Mouse (Mus musculus): Measurements from ENCODE around the gene Mthfd1. TPM values are rescaled to one million over a fixed set of nuclear protein-coding genes. Genes with fewer than 3 reads are reported as not detected.

The Mthfd1 gene
- total and polyA plus RNA-seq, 3 experiments, result 16.9 to 30.2 (median 27.4) TPM

DNA sequence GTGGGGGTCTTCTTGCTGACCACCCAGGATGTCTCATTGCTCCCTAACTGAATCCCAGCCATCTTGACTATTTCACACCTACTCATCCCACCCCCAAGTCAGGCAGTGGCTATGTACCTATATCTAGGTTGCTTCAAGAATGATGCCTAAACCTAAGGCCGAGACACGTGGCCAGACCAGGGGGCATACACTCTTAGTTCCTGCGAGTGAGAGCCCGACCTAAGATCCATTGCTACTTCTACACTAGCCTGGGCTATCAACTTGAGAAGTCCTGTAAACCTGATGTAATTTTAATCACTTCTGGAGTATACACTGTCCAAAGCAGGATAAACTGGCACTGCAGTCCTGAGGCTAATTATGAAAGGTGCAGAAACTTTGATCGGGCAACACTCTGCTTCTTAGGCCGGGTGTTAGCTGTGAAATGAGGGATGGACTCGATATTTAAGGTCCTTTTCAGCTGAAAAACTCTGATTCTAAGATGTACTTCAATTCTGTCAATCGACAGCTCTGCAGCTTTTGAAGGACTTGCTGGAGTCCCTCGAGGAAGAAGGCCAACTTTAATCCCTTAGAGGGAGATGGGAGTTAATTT is 113.2 kb downstream of the Mthfd1 start:
- H3K27me3 ChIP-seq (ENCODE audit: control insufficient read depth, insufficient read depth, low read length), result no peaks in the 10 kb centered on the region
- H3K27ac ChIP-seq, result peak overlapping the region; percentile 99; the same call in 1 of the 2 replicates
- peak overlapping the region; percentile 93 for H3K9ac ChIP-seq (ENCODE audit: low read depth, low read length)
- 25% methylated on average over 9 of the region's 9 CpGs for WGBS
- no peak for DNase-seq
- peaks cover 2% of the 10 kb centered on the region for H3K36me3 ChIP-seq (ENCODE audit: control insufficient read depth, insufficient read depth, low read length)
- no peak for TF ChIP-seq POLR2A (IDR thresholded peaks at IDR 0.05; ENCODE audit: insufficient read depth, low read depth, low read length)
- TF ChIP-seq CTCF (IDR thresholded peaks at IDR 0.05), result no peak
- no peak for TF ChIP-seq EP300 (IDR thresholded peaks at IDR 0.05; ENCODE audit: insufficient read depth, low read depth, low read length)
- intact Hi-C loops (cut with DNase I), result no loop called here
- H3K4me1 ChIP-seq (ENCODE audit: control insufficient read depth, insufficient read depth, low read length), result peaks cover 14% of the 10 kb centered on the region
- peaks cover 1% of the 10 kb centered on the region; the same call in 1 of the 2 replicates for H3K79me2 ChIP-seq (replicated peaks; ENCODE audit: control insufficient read depth, insufficient read depth, low read length)
- H3K4me3 ChIP-seq, result peak overlapping the region; percentile 65

DNA sequence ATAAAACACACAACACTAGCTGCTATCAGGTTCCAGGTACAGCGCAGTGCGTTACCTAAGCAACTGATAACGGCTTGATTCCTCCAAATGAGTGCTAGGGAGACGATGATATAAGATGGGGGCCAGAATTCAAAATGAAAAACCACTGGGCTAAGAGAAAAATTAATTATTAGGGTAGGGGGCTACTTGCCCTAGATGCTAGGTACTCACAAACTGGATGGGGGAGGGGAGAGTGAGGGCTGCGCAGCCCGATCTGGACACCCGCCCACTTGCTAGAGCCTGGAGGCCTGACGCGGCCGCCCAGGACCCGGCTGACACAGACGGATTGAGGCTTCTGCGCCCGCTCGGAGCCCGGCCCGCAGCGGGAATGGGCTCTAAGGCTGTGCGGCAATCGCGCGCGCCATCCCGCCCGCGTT is 113.7 kb downstream of the Mthfd1 start:
- Histone ChIP-seq H3K4me1 (ENCODE audit: control insufficient read depth, insufficient read depth, low read length) (peaks cover 14% of the 10 kb centered on the region), H3K79me2 (replicated peaks; ENCODE audit: control insufficient read depth, insufficient read depth, low read length) (peaks cover 1% of the 10 kb centered on the region; the same call in 1 of the 2 replicates), H3K4me3 (peak overlapping the region; percentile 65), H3K27ac (peak overlapping the region; percentile 99), H3K9ac (ENCODE audit: low read depth, low read length) (peak overlapping the region; percentile 93), H3K36me3 (ENCODE audit: control insufficient read depth, insufficient read depth, low read length) (peaks cover 2% of the 10 kb centered on the region), H3K27me3 (ENCODE audit: control insufficient read depth, insufficient read depth, low read length) (no peaks in the 10 kb centered on the region)
- intact Hi-C loops (cut with DNase I), result no loop called here
- no peak for DNase-seq
- WGBS, result 2% methylated on average over 26 of the region's 26 CpGs
- no peak for TF ChIP-seq POLR2A (IDR thresholded peaks at IDR 0.05; ENCODE audit: insufficient read depth, low read depth, low read length)
- TF ChIP-seq CTCF (IDR thresholded peaks at IDR 0.05), result no peak

Other genes with a start within 250 kb of the Mthfd1 start
- not detected for gene Esr2, start 78.0 kb upstream of the Mthfd1 start, total RNA-seq (2021)
- 0.06 and 0.18 TPM in 2 replicates for gene Esr2, start 78.0 kb upstream of the Mthfd1 start, polyA plus RNA-seq (2012; rRNA removed)
- not detected for gene Tex21, start 8.6 kb upstream of the Mthfd1 start, total RNA-seq (2021)
- not detected in 2 replicates for gene Tex21, start 8.6 kb upstream of the Mthfd1 start, polyA plus RNA-seq (2012; rRNA removed)
- 1 to 10 TPM; 1.0 to 1.7 TPM for gene Akap5, start 69.6 kb downstream of the Mthfd1 start, total RNA-seq (2021)
- 1.1 and 2.3 TPM in 2 replicates for gene Akap5, start 69.6 kb downstream of the Mthfd1 start, polyA plus RNA-seq (2012; rRNA removed)
- gene Zbtb25, start 114.3 kb downstream of the Mthfd1 start, total RNA-seq (2021), result 1 to 10 TPM; 6.8 to 7.9 TPM
- gene Zbtb25, start 114.3 kb downstream of the Mthfd1 start, polyA plus RNA-seq (2012; rRNA removed), result 6.0 and 13.4 TPM in 2 replicates
- 1 to 10 TPM; 3.0 to 3.9 TPM for gene Zbtb1, start 115.0 kb downstream of the Mthfd1 start, total RNA-seq (2021)
- gene Zbtb1, start 115.0 kb downstream of the Mthfd1 start, polyA plus RNA-seq (2012; rRNA removed), result 1.1 and 2.3 TPM in 2 replicates
- gene Hspa2, start 148.9 kb downstream of the Mthfd1 start, total RNA-seq (2021), result 1 to 10 TPM; 5.0 to 5.1 TPM
- 6.6 and 7.7 TPM in 2 replicates for gene Hspa2, start 148.9 kb downstream of the Mthfd1 start, polyA plus RNA-seq (2012; rRNA removed)
- under 1 TPM; 0.14 to 0.16 TPM for gene Ppp1r36, start 162.2 kb downstream of the Mthfd1 start, total RNA-seq (2021)
- gene Ppp1r36, start 162.2 kb downstream of the Mthfd1 start, polyA plus RNA-seq (2012; rRNA removed), result 0.09 and 0.41 TPM in 2 replicates

Measured in heart, adult 2 months (tissue).